Mouse (Mus musculus) gastrocnemius, postnatal 14 days (tissue): ENCODE data around the gene Zcchc17. TPM values are rescaled to one million over a fixed set of nuclear protein-coding genes. Genes with fewer than 3 reads are reported as not detected.

Source experiments
- DNase-seq: peaks from one replicate; pipeline ENCODE4 v3.0.0; 2021; ENCODE audit warnings: mixed read lengths
- intact Hi-C: fragments of 180-260 bp; cut with DNase I; formaldehyde crosslinking; loops from one replicate; pipeline ENCODE4 v1.15.1; 2025; ENCODE audit warnings: low total_unique reads
- long read RNA-seq, 2 experiments: library from polyadenylated mRNA; stranded (forward); transcript quantifications; one replicate each; pipeline ENCODE4 v2.0.0; 2021
- total RNA-seq, 2 experiments: library from RNA; stranded (reverse); gene quantifications; 2 replicates each; pipeline ENCODE4 v1.2.3; 2021

Zcchc17 gene
- total RNA-seq = 10 to 100 TPM; 41.5 to 44.0 TPM
- long read RNA-seq, experiment 1, transcript Zcchc17-202 (8 exons, 2,113 nt) = major isoform, 76 of 94 reads
- long read RNA-seq, experiment 1, partial matches to known transcripts = 0 of 94 reads
- long read RNA-seq, experiment 1, other reads (novel, unspliced or antisense) = 18 of 94 reads
- long read RNA-seq, experiment 2, transcript Zcchc17-202 (8 exons, 2,113 nt) = major isoform, 66 of 89 reads
- long read RNA-seq, experiment 2, partial matches to known transcripts = 2 of 89 reads
- long read RNA-seq, experiment 2, other reads (novel, unspliced or antisense) = 21 of 89 reads

- intact Hi-C loops = no loop called here
Observed at GRCm38 (mm10) chr4:130359486-130360237, at the start of gene Zcchc17, which contains the start of gene Snrnp40. TSS of gene Zcchc17 (minus strand) at chr4:130359943. TSS of gene Snrnp40 (plus strand) at chr4:130360132.

GRCm38 (mm10) chr4:130391265-130391664 lies 31.5 kb upstream of the Zcchc17 start:
- DNase-seq = no peak
- intact Hi-C loops = no loop called here

More at GRCm38 (mm10) chr4:130359486-130360237, at the start of gene Zcchc17, which contains the start of gene Snrnp40:
- DNase-seq = peak; percentile 99

DNA sequence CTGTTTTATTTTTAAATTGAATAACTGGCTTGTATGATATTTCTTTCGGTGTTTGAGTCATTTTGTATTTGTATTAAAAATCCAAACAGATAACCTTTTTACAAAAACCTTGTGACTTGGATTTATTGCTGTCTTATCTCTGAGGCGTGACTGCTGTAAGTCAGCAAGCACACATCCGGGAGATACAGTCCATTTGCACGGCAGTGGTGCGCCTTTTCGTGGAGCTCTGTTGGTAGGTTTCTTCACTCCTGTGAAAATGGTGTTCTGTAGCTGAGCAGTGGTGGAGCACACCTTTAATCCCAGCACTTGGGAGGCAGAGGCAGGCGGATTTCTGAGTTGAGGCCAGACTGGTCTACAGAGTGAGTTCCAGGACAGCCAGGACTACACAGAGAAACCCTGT lies 30.2 kb upstream of the Zcchc17 start:
- no peak for DNase-seq
- intact Hi-C loops = no loop called here

- peak; percentile 89 for DNase-seq
- intact Hi-C loops = no loop called here
Observed at GRCm38 (mm10) chr4:130389496-130389895, 29.8 kb upstream of the Zcchc17 start.

DNA sequence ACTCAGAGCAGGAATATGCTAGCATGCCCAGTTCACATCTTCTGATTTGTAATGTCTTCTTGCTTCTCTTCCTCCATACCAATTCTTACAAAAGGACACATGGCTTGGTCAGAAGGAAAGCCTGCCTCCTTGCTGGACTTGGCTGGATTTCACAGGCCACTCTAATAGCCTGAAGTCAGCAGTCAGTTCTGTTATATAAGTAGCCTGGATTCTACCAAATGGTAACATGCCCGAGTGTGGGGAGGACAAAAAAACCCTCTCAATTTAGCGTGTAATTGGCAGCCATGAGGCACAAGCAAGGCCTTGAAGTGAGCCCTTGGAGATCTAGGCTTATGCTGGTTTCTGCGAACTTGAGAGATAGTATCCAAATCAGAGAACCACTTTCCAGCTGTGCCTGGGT lies 27.5 kb upstream of the Zcchc17 start:
- intact Hi-C loops = no loop called here
- DNase-seq = peak; percentile 7

DNA sequence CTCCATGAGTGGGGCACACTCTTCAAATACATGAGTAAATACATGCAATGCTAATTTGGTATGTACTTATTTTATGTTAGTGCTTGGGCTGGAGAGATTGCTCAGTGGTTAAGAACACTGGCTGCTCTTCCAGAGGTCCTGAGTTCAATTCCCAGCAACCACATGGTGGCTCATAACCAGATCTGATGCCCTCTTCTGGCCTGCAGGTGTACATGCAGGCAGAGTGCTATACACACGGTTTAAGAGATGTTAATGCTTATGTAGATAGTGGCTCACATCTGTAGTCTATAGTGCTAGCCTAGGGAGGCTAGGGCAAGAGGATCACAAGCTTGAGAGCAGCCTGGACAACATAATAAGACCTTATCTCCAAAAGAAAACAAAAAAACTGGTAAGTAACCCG lies 20.7 kb upstream of the Zcchc17 start:
- DNase-seq = no peak
- intact Hi-C loops = no loop called here

GRCm38 (mm10) chr4:130379181-130379580 lies 19.4 kb upstream of the Zcchc17 start:
- DNase-seq = no peak
- intact Hi-C loops = no loop called here

- no peak for DNase-seq
- intact Hi-C loops = no loop called here
Observed at GRCm38 (mm10) chr4:130377500-130377899, 17.8 kb upstream of the Zcchc17 start.

DNA sequence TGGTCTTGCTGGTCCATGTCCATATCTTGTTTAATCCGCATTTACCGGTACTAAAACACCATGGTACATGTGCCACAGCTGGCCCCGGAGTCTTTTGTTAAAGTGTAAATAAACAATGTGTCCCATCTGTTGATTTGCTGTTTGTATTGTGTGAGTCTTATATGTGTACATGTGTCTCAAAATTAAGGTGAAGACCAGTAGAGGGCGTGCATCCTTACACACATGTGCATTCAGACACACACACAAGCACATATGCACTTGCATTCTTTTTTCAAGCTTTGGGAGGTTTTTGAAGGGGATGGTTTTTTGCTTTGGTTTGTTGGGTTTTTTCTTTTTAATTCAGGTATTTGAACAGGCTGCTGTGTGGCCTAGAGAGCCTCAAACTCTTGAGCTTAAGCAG lies 16.9 kb upstream of the Zcchc17 start:
- intact Hi-C loops = no loop called here
- DNase-seq = no peak

DNA sequence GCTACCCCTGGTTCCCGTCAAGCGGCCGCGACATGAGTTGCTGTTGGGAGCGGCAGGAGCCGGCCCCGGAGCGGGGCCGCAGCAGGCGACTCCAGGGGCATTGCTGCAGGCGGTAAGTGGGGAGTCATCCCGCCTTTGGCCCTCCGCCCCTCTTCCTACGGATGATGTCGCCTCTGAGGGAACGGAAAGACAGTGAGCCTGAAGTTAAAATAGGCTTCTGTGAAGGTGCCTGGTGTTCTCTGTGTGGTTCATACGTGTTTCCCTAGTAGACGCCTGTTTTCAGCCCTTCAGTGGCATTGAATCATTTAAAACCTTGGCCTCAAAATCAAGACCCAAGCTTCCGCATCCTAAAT lies 471 bp upstream of the Zcchc17 start:
- intact Hi-C loops = no loop called here
- DNase-seq = no peak

GRCm38 (mm10) chr4:130357946-130358345 lies 1.8 kb downstream of the Zcchc17 start:
- intact Hi-C loops = no loop called here
- no peak for DNase-seq

DNA sequence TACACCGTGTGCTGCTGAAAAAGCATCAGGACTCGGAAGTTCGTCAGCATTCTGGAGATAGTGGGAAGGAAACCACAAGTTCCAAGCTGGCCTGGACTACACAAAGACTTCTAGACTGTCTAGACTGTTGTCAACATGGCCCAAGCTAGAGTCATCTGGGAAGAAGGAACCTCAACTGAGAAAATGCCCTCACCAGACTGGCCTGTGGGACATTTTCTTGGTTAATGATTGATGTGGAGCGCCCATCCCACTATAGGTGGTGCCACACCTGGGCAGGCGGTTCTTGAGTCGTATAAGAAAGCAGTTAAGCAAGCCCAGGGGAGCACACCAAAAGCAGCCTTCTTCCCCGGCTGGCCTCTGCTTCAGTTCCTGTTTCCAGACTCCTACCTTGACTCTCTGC lies 7.2 kb downstream of the Zcchc17 start:
- intact Hi-C loops = no loop called here
- DNase-seq = no peak

GRCm38 (mm10) chr4:130350690-130351422 lies 8.9 kb downstream of the Zcchc17 start:
- intact Hi-C loops = no loop called here
- DNase-seq = no peak

- intact Hi-C loops = no loop called here
- no peak for DNase-seq
Observed at GRCm38 (mm10) chr4:130349666-130350065, 10.1 kb downstream of the Zcchc17 start.

GRCm38 (mm10) chr4:130341691-130342090 lies 18.1 kb downstream of the Zcchc17 start:
- DNase-seq = peak; percentile 46
- intact Hi-C loops = no loop called here

- DNase-seq = no peak
- intact Hi-C loops = no loop called here
Observed at GRCm38 (mm10) chr4:130335867-130336266, 23.9 kb downstream of the Zcchc17 start.

GRCm38 (mm10) chr4:130327366-130327765 lies 32.4 kb downstream of the Zcchc17 start:
- no peak for DNase-seq
- intact Hi-C loops = no loop called here

GRCm38 (mm10) chr4:130325446-130325845 lies 34.3 kb downstream of the Zcchc17 start:
- intact Hi-C loops = no loop called here
- DNase-seq = no peak

- intact Hi-C loops = no loop called here
- DNase-seq = no peak
Observed at GRCm38 (mm10) chr4:130323607-130324006, 36.1 kb downstream of the Zcchc17 start.

DNA sequence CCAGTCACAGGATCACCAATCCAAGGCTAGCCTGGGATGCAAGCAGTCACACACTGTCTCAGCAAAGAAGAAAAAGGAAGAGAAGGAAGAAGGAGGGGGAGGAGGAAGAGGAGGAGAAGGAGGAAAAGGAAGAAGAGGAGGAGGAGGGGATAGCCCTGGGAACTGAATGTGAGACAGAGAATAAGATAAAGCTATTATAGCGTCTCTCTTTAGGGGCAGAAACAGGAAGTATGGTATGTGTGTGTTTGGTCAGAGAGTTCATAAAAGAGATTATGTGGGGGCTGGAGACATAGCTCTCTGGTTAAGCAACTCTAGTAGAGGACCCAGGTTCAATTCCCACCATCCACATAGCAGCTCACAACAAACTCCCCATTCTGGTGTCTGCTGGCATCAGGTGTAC lies 36.6 kb downstream of the Zcchc17 start:
- intact Hi-C loops = no loop called here
- no peak for DNase-seq
